Mouse (Mus musculus) lung, embryonic 15.5 days (tissue): Measurements from ENCODE around the gene Cenpp. TPM values are rescaled to one million over a fixed set of nuclear protein-coding genes. Genes with fewer than 3 reads are reported as not detected.
A peak's percentile ranks its signal among the peaks of the same experiment; 100 is the strongest.
"Not testable (repeated sequence)": the region's sequence is repeated elsewhere in the genome, so short reads cannot be mapped to it uniquely, and the experiment has no call there.

Experiments used
- ATAC-seq: fragments of 200-750 bp; cut with Nextera tagmentation; 2 replicates; pipeline ENCODE4 v1.8.0; 2017; ENCODE audit warnings: moderate number of reproducible peaks, borderline replicate concordance; ENCODE audit not compliant: low FRiP score, low TSS enrichment; ENCODE audit errors: extremely low read depth
- H3K27ac ChIP-seq: fragments of 300-500 bp; sonication (generic); 2 replicates; pipeline ENCODE4 v1.5.1; 2015; ENCODE audit warnings: moderate library complexity, mild to moderate bottlenecking, inconsistent platforms
- H3K27me3 ChIP-seq: fragments of 300-500 bp; sonication (generic); 2 replicates; pipeline ENCODE4 v1.6.1; 2015; ENCODE audit warnings: inconsistent platforms
- H3K36me3 ChIP-seq: fragments of 300-500 bp; sonication (generic); 2 replicates; pipeline ENCODE4 v1.6.1; 2015; ENCODE audit warnings: inconsistent platforms
- H3K4me1 ChIP-seq: fragments of 300-500 bp; sonication (generic); 2 replicates; pipeline ENCODE4 v1.6.1; 2015; ENCODE audit warnings: inconsistent platforms
- H3K4me2 ChIP-seq: fragments of 300-500 bp; sonication (generic); 2 replicates; pipeline ENCODE4 v1.6.1; 2015; ENCODE audit warnings: inconsistent platforms, mild to moderate bottlenecking, moderate library complexity
- H3K4me3 ChIP-seq: fragments of 300-500 bp; sonication (generic); 2 replicates; pipeline ENCODE4 v1.5.1; 2015; ENCODE audit warnings: mild to moderate bottlenecking, inconsistent platforms
- H3K9ac ChIP-seq: fragments of 300-500 bp; sonication (generic); 2 replicates; pipeline ENCODE4 v1.6.1; 2015; ENCODE audit warnings: inconsistent platforms
- H3K9me3 ChIP-seq: fragments of 300-500 bp; sonication (generic); 2 replicates; pipeline ENCODE4 v1.6.1; 2016; ENCODE audit warnings: inconsistent platforms
- WGBS: fragments of 180-500 bp; shearing (Covaris S2); methylation state at CpG from one replicate; pipeline ENCODE4 v1.1.7; 2015; 5-methylcytosine and 5-hydroxymethylcytosine counted together
- polyA plus RNA-seq: library from polyadenylated mRNA; unstranded; fragments of >200 nt; fragmentation: Nextera tagmentation; extraction: Ambion mirVana; gene quantifications from 2 replicates; pipeline ENCODE4 v1.2.1, GENCODE M21; 2015

Gene Cenpp
- polyA plus RNA-seq, 1 experiment from 2014 or later: 36.2 TPM

- Histone ChIP-seq H3K9me3 (no peaks in the 10 kb centered on the region), H3K27ac (no peak overlapping the region), H3K27me3 (no peaks in the 10 kb centered on the region), H3K4me1 (no peaks in the 10 kb centered on the region; the same call in 1 of the 2 replicates), H3K36me3 (no peaks in the 10 kb centered on the region), H3K4me3 (no peak overlapping the region), H3K4me2 (no peak overlapping the region), H3K9ac (no peak overlapping the region)
- ATAC-seq: no peak
These were observed 8.8 kb downstream of the Cenpp start for GRCm38 (mm10) chr13:49643669-49644362.

GRCm38 (mm10) chr13:49642650-49643049, 9.9 kb downstream of the Cenpp start:
- H3K27me3 ChIP-seq: no peaks in the 10 kb centered on the region
- no peaks in the 10 kb centered on the region for H3K9me3 ChIP-seq
- H3K9ac ChIP-seq: no peak overlapping the region
- no peak overlapping the region for H3K4me2 ChIP-seq
- ATAC-seq: no peak
- H3K27ac ChIP-seq: no peak overlapping the region
- no peak overlapping the region for H3K4me3 ChIP-seq
- H3K4me1 ChIP-seq: no peaks in the 10 kb centered on the region; the same call in 1 of the 2 replicates
- WGBS: 75% methylated on average over 6 of the region's 6 CpGs
- H3K36me3 ChIP-seq: no peaks in the 10 kb centered on the region

GRCm38 (mm10) chr13:49639965-49640364, 12.6 kb downstream of the Cenpp start:
- 95% methylated on average over 2 of the region's 2 CpGs for WGBS
- Histone ChIP-seq H3K36me3 (0 out of 2 replicates have a peak, but pooled peaks cover 3% of the 10 kb centered on the region), H3K4me3 (no peak overlapping the region), H3K27me3 (no peaks in the 10 kb centered on the region), H3K4me1 (no peaks in the 10 kb centered on the region; the same call in 1 of the 2 replicates), H3K27ac (no peak overlapping the region), H3K9me3 (no peaks in the 10 kb centered on the region), H3K9ac (no peak overlapping the region), H3K4me2 (no peak overlapping the region)
- no peak for ATAC-seq

GRCm38 (mm10) chr13:49629076-49629475, 23.5 kb downstream of the Cenpp start:
- no peak for ATAC-seq
- Histone ChIP-seq H3K4me2 (no peak overlapping the region), H3K36me3 (no peaks in the 10 kb centered on the region), H3K4me3 (no peak overlapping the region), H3K27me3 (no peaks in the 10 kb centered on the region), H3K9me3 (no peaks in the 10 kb centered on the region), H3K27ac (no peak overlapping the region), H3K9ac (no peak overlapping the region), H3K4me1 (no peaks in the 10 kb centered on the region)
- WGBS: 82% methylated on average over 2 of the region's 2 CpGs

- Histone ChIP-seq H3K9ac (no peak overlapping the region), H3K4me3 (no peak overlapping the region), H3K4me2 (no peak overlapping the region), H3K27ac (no peak overlapping the region), H3K27me3 (no peaks in the 10 kb centered on the region), H3K4me1 (0 out of 2 replicates have a peak, but pooled peaks cover 2% of the 10 kb centered on the region), H3K9me3 (no peaks in the 10 kb centered on the region), H3K36me3 (no peaks in the 10 kb centered on the region)
- ATAC-seq: no peak
These were observed 24.4 kb downstream of the Cenpp start for GRCm38 (mm10) chr13:49628167-49628566.

GRCm38 (mm10) chr13:49623216-49623615, 29.4 kb downstream of the Cenpp start:
- H3K27ac ChIP-seq: no peak overlapping the region
- no peaks in the 10 kb centered on the region for H3K36me3 ChIP-seq
- ATAC-seq: peak; percentile 42; the same call in 1 of the 2 replicates
- H3K4me3 ChIP-seq: no peak overlapping the region
- H3K9ac ChIP-seq: no peak overlapping the region
- no peaks in the 10 kb centered on the region for H3K9me3 ChIP-seq
- no peak overlapping the region for H3K4me2 ChIP-seq
- H3K4me1 ChIP-seq: 0 out of 2 replicates have a peak, but pooled peaks cover 8% of the 10 kb centered on the region
- H3K27me3 ChIP-seq: no peaks in the 10 kb centered on the region
- WGBS: 51% methylated on average over 1 of the region's 1 CpGs

- H3K4me2 ChIP-seq: no peak overlapping the region
- H3K9me3 ChIP-seq: no peaks in the 10 kb centered on the region
- no peaks in the 10 kb centered on the region for H3K36me3 ChIP-seq
- no peak overlapping the region for H3K4me3 ChIP-seq
- 0 out of 2 replicates have a peak, but pooled peaks cover 7% of the 10 kb centered on the region for H3K4me1 ChIP-seq
- H3K9ac ChIP-seq: no peak overlapping the region
- no peaks in the 10 kb centered on the region for H3K27me3 ChIP-seq
- ATAC-seq: no peak
- no peak overlapping the region for H3K27ac ChIP-seq
These were observed 34.2 kb downstream of the Cenpp start for GRCm38 (mm10) chr13:49618365-49618764.

GRCm38 (mm10) chr13:49617021-49617420, 35.6 kb downstream of the Cenpp start:
- Histone ChIP-seq H3K27me3 (no peaks in the 10 kb centered on the region), H3K4me3 (no peak overlapping the region), H3K9me3 (no peaks in the 10 kb centered on the region), H3K4me1 (0 out of 2 replicates have a peak, but pooled peaks cover under 1% of the 10 kb centered on the region), H3K4me2 (no peak overlapping the region), H3K9ac (no peak overlapping the region), H3K27ac (no peak overlapping the region), H3K36me3 (no peaks in the 10 kb centered on the region)
- WGBS: 81% methylated on average over 3 of the region's 3 CpGs
- ATAC-seq: no peak

- Histone ChIP-seq H3K4me1 (no peaks in the 10 kb centered on the region), H3K4me3 (peak overlapping the region; percentile 29), H3K9me3 (no peaks in the 10 kb centered on the region), H3K9ac (peak overlapping the region; percentile 10; the same call in 1 of the 2 replicates), H3K4me2 (peak overlapping the region; percentile 39), H3K27ac (peak overlapping the region; percentile 73), H3K36me3 (no peaks in the 10 kb centered on the region), H3K27me3 (no peaks in the 10 kb centered on the region)
- no peak for ATAC-seq
- WGBS: 46% methylated on average over 4 of the region's 4 CpGs
These were observed 43.8 kb downstream of the Cenpp start for GRCm38 (mm10) chr13:49608589-49609322.

- Histone ChIP-seq H3K9me3 (no peaks in the 10 kb centered on the region), H3K27me3 (no peaks in the 10 kb centered on the region), H3K36me3 (no peaks in the 10 kb centered on the region), H3K27ac (peak within 1 kb of the TSS; percentile 70; the same call in 1 of the 2 replicates), H3K4me2 (peak within 1 kb of the TSS; percentile 39), H3K4me1 (no peaks in the 10 kb centered on the region), H3K4me3 (peak within 1 kb of the TSS; percentile 29), H3K9ac (peak within 1 kb of the TSS; percentile 10; the same call in 1 of the 2 replicates)
- ATAC-seq: peak; percentile 55; the same call in 1 of the 2 replicates
- 36% methylated on average over 4 of the region's 4 CpGs for WGBS
These were observed 44.9 kb downstream of the Cenpp start, which contains the start of gene Ogn for GRCm38 (mm10) chr13:49607714-49608113. TSS of gene Ogn (plus strand) at chr13:49608046.

GRCm38 (mm10) chr13:49603603-49604002, 49.0 kb downstream of the Cenpp start:
- no peak overlapping the region for H3K27ac ChIP-seq
- H3K4me2 ChIP-seq: no peak overlapping the region
- H3K9ac ChIP-seq: no peak overlapping the region
- ATAC-seq: no peak
- H3K36me3 ChIP-seq: no peaks in the 10 kb centered on the region
- H3K9me3 ChIP-seq: no peaks in the 10 kb centered on the region
- H3K27me3 ChIP-seq: no peaks in the 10 kb centered on the region
- no peak overlapping the region for H3K4me3 ChIP-seq
- no peaks in the 10 kb centered on the region for H3K4me1 ChIP-seq

GRCm38 (mm10) chr13:49602541-49602940, 50.0 kb downstream of the Cenpp start:
- H3K4me3 ChIP-seq, H3K36me3 ChIP-seq, H3K9me3 ChIP-seq, H3K27me3 ChIP-seq, H3K27ac ChIP-seq, H3K4me2 ChIP-seq, H3K9ac ChIP-seq, H3K4me1 ChIP-seq, ATAC-seq: not testable (repeated sequence)
- WGBS: 78% methylated on average over 2 of the region's 2 CpGs
